Mouse (Mus musculus) midbrain, embryonic 12.5 days (tissue): ENCODE results near the gene Gm10271. TPM values are rescaled to one million over a fixed set of nuclear protein-coding genes. Genes with fewer than 3 reads are reported as not detected.

Experiments used
- ATAC-seq: fragments of 200-750 bp; cut with Nextera tagmentation; 2 replicates; pipeline ENCODE4 v1.8.0; 2017; ENCODE audit warnings: low read depth, moderate TSS enrichment, moderate library complexity; ENCODE audit not compliant: low FRiP score
- H3K27ac ChIP-seq: fragments of 300-500 bp; sonication (generic); replicated peaks from 2 replicates; pipeline ENCODE4 v1.5.1; 2016; ENCODE audit warnings: mild to moderate bottlenecking
- H3K27me3 ChIP-seq: fragments of 300-500 bp; sonication (generic); 2 replicates; pipeline ENCODE4 v1.6.1; 2016; ENCODE audit warnings: mild to moderate bottlenecking
- H3K36me3 ChIP-seq: fragments of 300-500 bp; sonication (generic); 2 replicates; pipeline ENCODE4 v1.6.1; 2016
- H3K4me1 ChIP-seq: fragments of 300-500 bp; sonication (generic); 2 replicates; pipeline ENCODE4 v1.6.1; 2016
- H3K4me2 ChIP-seq: fragments of 300-500 bp; sonication (generic); replicated peaks from 2 replicates; pipeline ENCODE4 v1.6.1; 2016; ENCODE audit warnings: mild to moderate bottlenecking, moderate library complexity
- H3K4me3 ChIP-seq: fragments of 300-500 bp; sonication (generic); 2 replicates; pipeline ENCODE4 v1.5.1; 2016; ENCODE audit warnings: mild to moderate bottlenecking
- H3K9ac ChIP-seq: fragments of 300-500 bp; sonication (generic); replicated peaks from 2 replicates; pipeline ENCODE4 v1.6.1; 2016; ENCODE audit warnings: mild to moderate bottlenecking, moderate library complexity
- H3K9me3 ChIP-seq: fragments of 300-500 bp; sonication (generic); 2 replicates; pipeline ENCODE4 v1.6.1; 2016; ENCODE audit warnings: mild to moderate bottlenecking
- WGBS: fragments of 180-500 bp; shearing (Covaris S2); methylation state at CpG from one replicate; pipeline ENCODE4 v1.1.7; 2016; 5-methylcytosine and 5-hydroxymethylcytosine counted together
- polyA plus RNA-seq: library from polyadenylated mRNA; unstranded; fragments of >200 nt; fragmentation: Nextera tagmentation; extraction: Ambion mirVana; gene quantifications from 2 replicates; pipeline ENCODE4 v1.2.1, GENCODE M21; 2016

Gm10271 gene
- polyA plus RNA-seq, 1 experiment from 2014 or later = not detected

DNA sequence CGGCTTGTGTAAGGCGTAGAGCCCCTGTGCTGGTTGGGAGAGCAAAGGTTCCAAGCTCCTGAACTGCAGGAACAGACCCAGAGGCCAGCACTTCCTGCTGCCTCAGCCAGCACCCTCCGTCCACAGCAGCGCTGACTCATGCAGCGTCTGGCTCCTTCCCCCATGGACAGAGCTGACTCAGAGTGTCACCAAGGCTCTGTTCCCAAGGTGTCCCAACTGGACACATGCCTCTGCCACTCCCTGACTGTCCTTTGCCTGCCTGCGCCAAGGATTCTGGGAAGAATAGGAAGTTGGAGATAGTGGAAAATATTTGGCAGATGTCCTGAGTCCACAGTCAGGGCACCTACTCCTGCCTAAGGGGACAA, 23.8 kb upstream of the Gm10271 start:
- H3K27ac ChIP-seq = no peak overlapping the region
- 81% methylated on average over 6 of the region's 6 CpGs for WGBS

DNA sequence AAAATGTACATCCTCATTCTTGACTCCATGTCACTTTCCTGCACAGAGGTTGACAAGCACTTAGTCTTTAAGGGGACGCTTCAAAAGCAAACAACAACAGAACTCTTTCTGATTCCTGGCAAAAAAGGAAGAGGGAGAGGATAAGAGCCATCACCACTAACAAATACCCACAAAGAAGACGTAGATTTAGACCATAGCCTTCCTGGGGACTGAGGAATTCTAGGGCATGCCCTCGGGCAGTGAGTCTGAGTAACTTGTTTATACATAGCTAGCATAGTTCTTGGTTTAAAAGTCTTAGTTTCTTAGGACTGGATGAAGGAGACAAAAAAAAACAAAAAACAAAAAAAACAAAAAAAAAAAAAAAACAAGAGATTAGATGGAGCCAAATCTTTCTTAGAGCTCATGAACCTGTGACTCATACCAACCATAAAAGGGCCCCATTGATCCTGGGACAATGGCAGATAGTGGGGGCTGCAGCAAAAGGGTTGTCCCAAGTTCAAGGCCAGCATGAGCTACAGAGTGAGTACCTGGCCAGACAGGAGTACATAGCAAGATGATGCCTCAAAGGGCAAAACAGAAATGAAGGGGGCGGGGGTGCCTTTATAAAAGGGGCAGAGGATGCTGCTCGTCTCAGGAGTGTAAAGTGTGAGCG, 23.3 kb upstream of the Gm10271 start:
- no peak overlapping the region for H3K9ac ChIP-seq
- H3K4me1 ChIP-seq = no peaks in the 10 kb centered on the region
- H3K4me2 ChIP-seq = no peak overlapping the region
- H3K9me3 ChIP-seq = no peaks in the 10 kb centered on the region
- 67% methylated on average over 6 of the region's 6 CpGs for WGBS
- H3K27ac ChIP-seq = no peak overlapping the region
- no peaks in the 10 kb centered on the region for H3K27me3 ChIP-seq
- no peak for ATAC-seq
- no peak overlapping the region for H3K4me3 ChIP-seq
- H3K36me3 ChIP-seq = no peaks in the 10 kb centered on the region

More for the DNA sequence above, 23.8 kb upstream of the Gm10271 start:
- no peak for ATAC-seq
- no peaks in the 10 kb centered on the region for H3K9me3 ChIP-seq
- no peaks in the 10 kb centered on the region for H3K27me3 ChIP-seq
- no peak overlapping the region for H3K9ac ChIP-seq
- H3K36me3 ChIP-seq = no peaks in the 10 kb centered on the region
- H3K4me1 ChIP-seq = no peaks in the 10 kb centered on the region
- no peak overlapping the region for H3K4me3 ChIP-seq
- no peak overlapping the region for H3K4me2 ChIP-seq

DNA sequence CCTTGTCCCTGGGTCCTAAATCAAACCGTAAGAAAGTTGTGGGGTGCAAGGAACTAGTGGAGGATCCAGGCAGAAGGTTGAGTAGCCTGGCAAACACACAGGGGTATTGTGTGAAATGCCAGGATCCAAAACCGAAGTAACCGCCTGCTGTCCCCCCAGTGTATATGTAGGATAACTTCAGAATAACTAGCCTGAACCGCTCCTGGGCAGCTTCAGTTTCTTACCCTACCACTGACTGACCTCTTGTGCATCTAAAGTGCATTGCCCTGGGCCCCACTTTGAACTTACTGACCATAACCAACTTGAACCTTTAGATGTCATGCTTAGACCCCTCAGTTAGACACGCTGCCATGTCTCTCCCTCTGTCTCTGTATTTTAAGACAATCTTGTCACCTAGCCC, 22.8 kb upstream of the Gm10271 start:
- no peak for ATAC-seq
- H3K4me2 ChIP-seq = no peak overlapping the region
- no peaks in the 10 kb centered on the region for H3K9me3 ChIP-seq
- H3K36me3 ChIP-seq = no peaks in the 10 kb centered on the region
- H3K27ac ChIP-seq = no peak overlapping the region
- H3K27me3 ChIP-seq = no peaks in the 10 kb centered on the region
- H3K9ac ChIP-seq = no peak overlapping the region
- 82% methylated on average over 5 of the region's 5 CpGs for WGBS
- no peak overlapping the region for H3K4me3 ChIP-seq
- H3K4me1 ChIP-seq = no peaks in the 10 kb centered on the region

DNA sequence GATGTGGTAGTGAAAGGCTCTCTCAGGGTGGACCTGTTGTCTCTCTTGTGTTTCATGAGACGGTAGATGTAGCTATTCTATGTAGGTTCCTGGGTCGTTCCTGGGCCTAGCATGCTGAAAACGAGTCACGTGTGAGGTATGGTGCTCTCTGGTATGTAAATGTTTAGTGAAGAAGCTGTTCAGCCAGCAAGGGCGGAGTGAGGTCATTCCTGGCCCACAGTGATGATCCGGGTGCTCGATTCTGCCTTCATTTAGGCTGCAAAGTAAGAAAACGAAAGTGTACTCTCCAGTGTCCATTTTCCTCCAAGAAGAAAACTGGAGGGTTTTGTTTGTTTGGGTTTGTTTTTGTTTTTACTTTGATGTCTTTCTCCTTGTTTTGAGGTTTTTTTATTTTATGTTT, 21.6 kb upstream of the Gm10271 start:
- no peaks in the 10 kb centered on the region for H3K9me3 ChIP-seq
- H3K27ac ChIP-seq = no peak overlapping the region
- H3K4me2 ChIP-seq = no peak overlapping the region
- no peaks in the 10 kb centered on the region for H3K4me1 ChIP-seq
- 88% methylated on average over 8 of the region's 8 CpGs for WGBS
- H3K4me3 ChIP-seq = no peak overlapping the region
- no peak for ATAC-seq
- no peaks in the 10 kb centered on the region for H3K27me3 ChIP-seq
- H3K9ac ChIP-seq = no peak overlapping the region
- no peaks in the 10 kb centered on the region for H3K36me3 ChIP-seq

DNA sequence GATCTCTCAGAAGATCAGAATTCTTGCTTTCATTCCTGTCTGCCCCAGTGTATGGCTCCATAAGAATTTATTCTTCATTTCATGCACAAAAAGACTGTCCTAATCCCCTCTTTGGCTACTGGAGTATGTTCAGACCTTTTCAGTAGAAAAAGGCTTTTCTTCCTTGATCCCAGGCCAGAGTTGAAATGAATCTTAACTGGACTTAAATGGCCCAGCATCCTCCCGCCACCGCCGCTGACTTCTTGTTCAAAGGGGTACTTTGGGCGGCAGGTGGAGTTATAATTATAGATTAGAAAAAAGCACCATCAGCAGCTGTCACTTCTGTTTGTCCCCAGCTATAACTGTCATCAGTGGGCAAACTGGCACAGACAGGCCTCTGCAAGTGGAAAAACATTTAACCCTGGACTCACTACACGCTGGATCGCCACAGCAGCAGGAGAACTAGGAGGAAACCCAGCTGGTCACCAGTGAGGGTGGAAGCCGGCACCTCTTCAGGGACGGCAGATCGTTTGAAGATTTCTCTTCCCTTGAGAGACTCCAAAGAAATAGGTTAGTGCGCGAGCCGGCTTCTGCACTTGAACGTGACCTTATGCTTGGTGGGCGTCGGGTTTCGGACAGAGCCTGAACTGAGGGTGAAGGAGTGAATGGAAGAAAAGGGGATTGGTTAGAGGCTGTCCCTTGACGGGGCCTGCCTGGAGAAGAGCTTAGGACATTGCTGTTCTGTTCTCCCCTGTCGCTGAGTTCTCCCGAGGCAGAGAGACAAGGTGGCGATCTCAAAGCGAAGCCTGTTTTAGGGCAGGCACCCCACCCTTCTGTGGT, 14.1 kb upstream of the Gm10271 start, which contains the start of gene Best3:
Gene Best3, plus strand, starts transcription at position 51 of the 819 bp plus-strand sequence.
- WGBS = 32% methylated on average over 21 of the region's 21 CpGs
- Histone ChIP-seq H3K36me3 (no peaks in the 10 kb centered on the region), H3K4me1 (peaks cover 22% of the 10 kb centered on the region), H3K27ac (peak within 1 kb of the TSS; percentile 20), H3K4me3 (no peak within 1 kb of the TSS), H3K27me3 (no peaks in the 10 kb centered on the region), H3K9me3 (no peaks in the 10 kb centered on the region), H3K9ac (no peak within 1 kb of the TSS), H3K4me2 (peak within 1 kb of the TSS; percentile 6; the same call in 1 of the 2 replicates)
- no peak for ATAC-seq

DNA sequence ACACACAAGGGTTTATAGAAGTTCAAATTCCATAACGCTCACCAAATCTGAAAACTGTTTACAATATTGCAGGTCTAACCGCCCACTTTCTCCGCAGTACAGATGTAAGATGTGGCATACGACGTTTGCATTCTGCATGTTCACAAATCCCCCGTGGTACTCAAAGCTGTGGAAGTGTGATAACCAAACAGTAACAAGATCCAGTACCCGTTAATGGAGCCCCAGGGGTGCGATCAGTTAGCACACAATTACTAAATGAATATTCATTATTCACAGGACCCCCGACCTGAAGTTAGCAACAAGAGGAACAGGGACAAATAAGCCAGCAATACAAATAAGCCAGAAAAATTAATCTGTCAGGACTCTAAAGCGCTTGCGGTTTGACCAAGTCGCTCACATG, 12.4 kb upstream of the Gm10271 start:
- Histone ChIP-seq H3K27me3 (no peaks in the 10 kb centered on the region), H3K36me3 (no peaks in the 10 kb centered on the region), H3K27ac (no peak overlapping the region), H3K9ac (no peak overlapping the region), H3K9me3 (no peaks in the 10 kb centered on the region), H3K4me1 (peaks cover 22% of the 10 kb centered on the region), H3K4me3 (no peak overlapping the region), H3K4me2 (no peak overlapping the region)
- WGBS = 67% methylated on average over 12 of the region's 12 CpGs
- no peak for ATAC-seq

DNA sequence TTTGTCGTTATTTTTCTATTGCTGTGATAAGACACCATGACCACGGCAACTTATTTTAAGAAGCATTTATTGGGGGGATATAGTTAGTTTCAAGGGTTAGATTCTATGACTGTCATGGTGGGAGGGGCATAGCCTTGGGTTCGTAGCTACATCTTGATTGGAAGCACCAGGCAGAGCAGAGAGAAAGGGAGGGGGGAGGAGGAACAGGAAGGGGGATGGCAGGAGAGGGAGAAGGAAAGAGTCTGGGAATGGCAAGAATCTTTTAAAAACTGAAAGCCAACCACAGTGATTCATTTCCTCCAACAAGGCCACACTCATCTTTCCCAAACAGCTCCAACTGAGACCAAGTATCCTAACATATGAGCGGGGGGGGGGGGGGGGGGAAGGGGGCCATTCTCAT, 10.1 kb upstream of the Gm10271 start:
- Histone ChIP-seq H3K27ac (no peak overlapping the region), H3K9ac (no peak overlapping the region), H3K4me2 (no peak overlapping the region), H3K36me3 (no peaks in the 10 kb centered on the region), H3K9me3 (no peaks in the 10 kb centered on the region), H3K27me3 (no peaks in the 10 kb centered on the region), H3K4me1 (peaks cover 17% of the 10 kb centered on the region), H3K4me3 (no peak overlapping the region)
- no peak for ATAC-seq
- 66% methylated on average over 4 of the region's 4 CpGs for WGBS

DNA sequence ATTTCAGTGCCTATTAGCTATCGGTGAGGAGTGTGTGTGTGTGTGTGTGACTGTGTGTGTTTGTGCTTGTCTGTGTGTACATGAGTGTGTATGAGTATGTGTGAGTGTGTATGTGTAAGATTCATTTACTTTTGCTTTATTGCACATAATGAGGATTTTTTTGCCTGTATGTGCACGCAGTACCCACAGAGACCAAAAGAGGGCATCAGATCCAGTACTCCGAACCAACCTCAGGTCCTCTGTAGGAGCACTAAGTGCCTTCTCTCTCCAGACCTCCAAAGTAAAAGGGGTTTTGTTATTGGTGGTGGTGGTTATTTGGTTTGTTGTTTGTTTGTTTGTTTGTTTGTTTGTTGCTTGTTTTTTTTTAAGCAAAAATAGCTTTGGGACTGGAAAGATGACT, 8.5 kb upstream of the Gm10271 start:
- H3K4me2 ChIP-seq = no peak overlapping the region
- WGBS = 82% methylated on average over 3 of the region's 3 CpGs
- no peak overlapping the region for H3K9ac ChIP-seq
- no peaks in the 10 kb centered on the region for H3K36me3 ChIP-seq
- H3K9me3 ChIP-seq = no peaks in the 10 kb centered on the region
- H3K4me1 ChIP-seq = peaks cover 3% of the 10 kb centered on the region; the same call in 1 of the 2 replicates
- no peak for ATAC-seq
- no peak overlapping the region for H3K27ac ChIP-seq
- no peaks in the 10 kb centered on the region for H3K27me3 ChIP-seq
- H3K4me3 ChIP-seq = no peak overlapping the region

DNA sequence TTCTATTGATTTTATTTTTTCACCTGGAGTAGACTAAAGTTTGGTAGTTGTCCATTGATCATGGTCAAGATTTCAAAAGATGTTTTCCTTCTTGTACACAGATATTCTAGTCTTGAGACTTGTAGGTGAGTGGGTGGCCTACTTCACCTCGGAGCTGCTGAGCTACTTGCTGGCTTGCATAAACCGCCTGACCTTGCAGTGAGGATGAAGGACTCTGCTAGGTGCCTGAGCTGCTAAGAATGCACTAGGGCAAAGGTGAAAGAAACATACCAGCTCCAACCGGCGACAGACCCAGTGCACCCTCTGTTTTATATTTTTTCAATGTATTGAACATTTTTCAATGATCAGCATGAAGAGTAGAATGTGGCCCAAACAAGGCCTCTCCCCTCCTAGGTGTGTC, 7.9 kb upstream of the Gm10271 start:
- Histone ChIP-seq H3K27ac (no peak overlapping the region), H3K9ac (no peak overlapping the region), H3K4me2 (no peak overlapping the region), H3K36me3 (no peaks in the 10 kb centered on the region), H3K4me3 (no peak overlapping the region), H3K27me3 (no peaks in the 10 kb centered on the region), H3K9me3 (no peaks in the 10 kb centered on the region), H3K4me1 (peaks cover 3% of the 10 kb centered on the region; the same call in 1 of the 2 replicates)
- 81% methylated on average over 4 of the region's 4 CpGs for WGBS
- ATAC-seq = no peak

DNA sequence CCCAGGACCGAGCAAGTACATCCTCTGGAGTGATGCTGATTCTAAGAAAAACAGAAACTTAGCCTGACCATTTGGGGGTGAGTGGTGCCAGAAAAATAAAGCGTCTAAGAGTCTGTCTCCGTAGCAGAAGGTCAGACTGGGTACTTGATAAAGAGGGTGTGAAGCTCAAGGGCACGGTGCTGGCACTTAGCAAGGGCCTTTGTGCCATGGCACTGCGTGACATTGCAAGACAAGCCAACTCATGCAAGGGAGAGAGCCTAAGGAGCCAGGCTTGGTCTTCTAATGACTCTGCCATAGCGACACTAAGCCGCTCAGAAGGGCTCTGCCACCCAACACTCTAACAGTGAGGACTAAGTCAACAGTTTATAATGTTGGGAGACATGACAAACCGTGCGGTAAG, 6.4 kb upstream of the Gm10271 start:
- H3K4me3 ChIP-seq = no peak overlapping the region
- no peak for ATAC-seq
- no peaks in the 10 kb centered on the region for H3K9me3 ChIP-seq
- no peaks in the 10 kb centered on the region for H3K36me3 ChIP-seq
- 90% methylated on average over 9 of the region's 9 CpGs for WGBS
- H3K27me3 ChIP-seq = no peaks in the 10 kb centered on the region
- H3K9ac ChIP-seq = no peak overlapping the region
- no peak overlapping the region for H3K27ac ChIP-seq
- no peaks in the 10 kb centered on the region for H3K4me1 ChIP-seq
- no peak overlapping the region for H3K4me2 ChIP-seq

DNA sequence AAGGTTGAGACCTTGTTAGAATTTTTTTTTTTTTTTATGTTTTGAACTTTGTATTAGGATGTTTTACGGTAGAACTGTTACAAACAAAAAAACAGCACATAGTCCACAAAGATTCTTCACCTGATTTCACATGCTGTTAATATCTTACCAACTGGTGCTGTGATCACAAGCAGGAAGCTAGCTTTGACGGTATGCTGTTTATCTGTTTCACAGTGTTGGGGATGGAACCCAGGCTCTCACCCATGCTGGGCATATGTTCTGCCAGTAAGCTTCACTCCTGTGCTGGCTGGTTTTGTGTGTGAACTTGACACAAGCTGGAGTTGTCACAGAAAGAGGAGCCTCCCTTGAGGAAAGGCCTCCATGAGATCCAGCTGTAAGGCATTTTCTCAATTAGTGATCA, 5.4 kb upstream of the Gm10271 start:
- WGBS = 89% methylated on average over 2 of the region's 2 CpGs
- no peaks in the 10 kb centered on the region for H3K27me3 ChIP-seq
- no peak for ATAC-seq
- H3K4me3 ChIP-seq = no peak overlapping the region
- H3K27ac ChIP-seq = no peak overlapping the region
- no peaks in the 10 kb centered on the region for H3K9me3 ChIP-seq
- H3K36me3 ChIP-seq = no peaks in the 10 kb centered on the region
- no peak overlapping the region for H3K9ac ChIP-seq
- no peaks in the 10 kb centered on the region for H3K4me1 ChIP-seq
- H3K4me2 ChIP-seq = no peak overlapping the region

DNA sequence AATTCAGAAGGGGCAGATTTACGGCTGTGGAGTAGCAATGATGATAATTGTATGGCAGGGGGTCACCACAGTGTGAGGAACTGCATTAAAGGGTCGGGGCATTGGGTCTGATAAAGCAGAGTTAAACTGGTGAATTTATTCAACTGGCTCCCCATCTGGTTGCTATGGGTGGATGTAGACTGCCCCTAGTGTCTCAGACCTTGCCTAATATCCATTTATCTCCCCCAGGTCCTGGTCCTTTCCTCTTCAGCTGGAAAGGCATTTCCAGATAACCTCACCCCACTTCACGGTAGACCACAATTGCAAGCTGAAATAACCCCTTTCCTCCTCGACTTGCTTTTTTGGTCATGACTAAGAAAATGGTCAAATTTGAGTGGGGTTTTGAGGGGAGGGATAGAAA, 5.0 kb upstream of the Gm10271 start:
- Histone ChIP-seq H3K27me3 (no peaks in the 10 kb centered on the region), H3K4me3 (no peak overlapping the region), H3K4me1 (no peaks in the 10 kb centered on the region), H3K9ac (no peak overlapping the region), H3K36me3 (no peaks in the 10 kb centered on the region), H3K4me2 (no peak overlapping the region), H3K27ac (no peak overlapping the region), H3K9me3 (no peaks in the 10 kb centered on the region)
- 74% methylated on average over 4 of the region's 4 CpGs for WGBS
- ATAC-seq = no peak
